Mouse (Mus musculus): ENCODE measurements at regions not wholly inside any gene's neighbourhood (a gene's known extent, or its start where the extent isn't known, plus 50 kb on each side); places are given as distances from the start of the nearest gene placed in this dataset.
A peak's percentile ranks its signal among the peaks of the same experiment; 100 is the strongest.

DNA sequence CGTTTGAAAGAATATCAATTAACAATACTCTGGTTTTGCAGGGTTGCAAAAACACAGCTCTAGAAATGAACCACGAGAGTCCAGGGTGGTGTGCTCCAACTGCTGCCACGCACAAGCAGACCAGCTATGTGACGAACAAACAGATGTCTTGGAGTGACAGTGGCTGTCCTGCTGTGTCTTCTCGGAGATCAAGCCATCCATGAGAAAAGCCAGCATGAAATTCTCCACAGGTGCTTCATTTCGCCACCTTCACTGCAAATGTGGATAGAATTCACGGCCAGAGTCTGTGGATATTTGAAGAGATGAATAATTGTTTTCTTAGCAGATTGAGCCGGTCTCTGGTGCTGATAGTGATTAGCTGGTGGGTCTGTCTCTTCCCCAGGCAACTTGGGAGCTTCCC is 246.3 kb upstream of the Daam1 start:
- H3K4me2 ChIP-seq, result no peak overlapping the region
- H3K4me3 ChIP-seq, result no peak overlapping the region
- no peaks in the 10 kb centered on the region for H3K27me3 ChIP-seq
- no peaks in the 10 kb centered on the region for H3K9me3 ChIP-seq
- H3K4me1 ChIP-seq, result no peaks in the 10 kb centered on the region
- ATAC-seq (ENCODE audit: borderline replicate concordance, extremely low read depth, low FRiP score, low TSS enrichment), result no peak
- no peak overlapping the region for H3K9ac ChIP-seq
- H3K36me3 ChIP-seq, result no peaks in the 10 kb centered on the region
- 59% methylated on average over 8 of the region's 8 CpGs for WGBS
- no peak overlapping the region for H3K27ac ChIP-seq

- no peak for ATAC-seq (ENCODE audit: borderline replicate concordance, extremely low read depth, low FRiP score, low TSS enrichment)
- Histone ChIP-seq H3K4me2 (no peak overlapping the region), H3K9me3 (no peaks in the 10 kb centered on the region), H3K4me3 (no peak overlapping the region), H3K27ac (no peak overlapping the region), H3K4me1 (no peaks in the 10 kb centered on the region), H3K27me3 (no peaks in the 10 kb centered on the region), H3K9ac (no peak overlapping the region), H3K36me3 (no peaks in the 10 kb centered on the region)
- WGBS, result 39% methylated on average over 9 of the region's 9 CpGs
Observed at GRCm38 (mm10) chr12:71598641-71599040, 232.2 kb upstream of the Daam1 start.

DNA sequence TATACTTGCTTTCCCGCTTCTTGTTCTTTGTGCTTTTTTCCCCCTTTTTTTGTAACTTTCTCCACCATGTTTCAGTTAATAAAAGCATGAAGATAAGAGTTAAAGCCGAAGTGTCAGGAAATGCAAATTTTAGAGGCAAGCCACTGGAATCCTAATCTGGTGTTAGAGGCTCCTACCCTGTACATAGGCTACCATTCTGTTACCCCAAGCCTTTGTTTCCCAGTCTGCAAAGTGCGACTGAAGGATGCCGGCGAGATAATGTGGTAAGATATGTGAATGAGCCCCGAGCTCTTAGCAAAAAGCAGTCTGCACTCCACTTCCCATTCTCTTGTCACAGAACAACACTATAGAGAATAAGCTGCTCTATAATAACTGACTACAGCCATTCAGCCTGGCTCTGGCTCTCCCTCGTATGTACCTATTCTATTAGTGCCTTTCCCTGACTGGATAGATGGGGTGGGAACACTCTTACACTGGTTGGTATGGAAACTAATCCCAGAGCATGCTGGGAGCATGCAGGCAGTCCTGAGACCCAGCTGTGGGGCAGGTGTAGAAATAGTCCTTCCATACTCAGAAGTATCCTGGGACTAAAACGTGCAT is 229.7 kb upstream of the Daam1 start:
- H3K27ac ChIP-seq, result no peak overlapping the region
- H3K27me3 ChIP-seq, result no peaks in the 10 kb centered on the region
- H3K4me2 ChIP-seq, result no peak overlapping the region
- H3K9me3 ChIP-seq, result no peaks in the 10 kb centered on the region
- no peak overlapping the region for H3K4me3 ChIP-seq
- ATAC-seq (ENCODE audit: borderline replicate concordance, extremely low read depth, low FRiP score, low TSS enrichment), result no peak
- H3K4me1 ChIP-seq, result no peaks in the 10 kb centered on the region
- 75% methylated on average over 8 of the region's 8 CpGs for WGBS
- H3K9ac ChIP-seq, result no peak overlapping the region
- no peaks in the 10 kb centered on the region for H3K36me3 ChIP-seq

GRCm38 (mm10) chr12:71603136-71603535 is 227.7 kb upstream of the Daam1 start:
- no peaks in the 10 kb centered on the region for H3K9me3 ChIP-seq
- H3K36me3 ChIP-seq, result no peaks in the 10 kb centered on the region
- H3K4me3 ChIP-seq, result no peak overlapping the region
- H3K9ac ChIP-seq, result no peak overlapping the region
- H3K27me3 ChIP-seq, result no peaks in the 10 kb centered on the region
- no peak overlapping the region for H3K4me2 ChIP-seq
- ATAC-seq (ENCODE audit: borderline replicate concordance, extremely low read depth, low FRiP score, low TSS enrichment), result no peak
- WGBS, result 89% methylated on average over 10 of the region's 10 CpGs
- H3K4me1 ChIP-seq, result no peaks in the 10 kb centered on the region
- no peak overlapping the region for H3K27ac ChIP-seq

- Histone ChIP-seq H3K4me2 (no peak overlapping the region), H3K36me3 (no peaks in the 10 kb centered on the region), H3K4me3 (no peak overlapping the region), H3K9me3 (no peaks in the 10 kb centered on the region), H3K4me1 (no peaks in the 10 kb centered on the region), H3K27me3 (no peaks in the 10 kb centered on the region), H3K27ac (no peak overlapping the region), H3K9ac (no peak overlapping the region)
- WGBS, result 76% methylated on average over 3 of the region's 3 CpGs
- no peak for ATAC-seq (ENCODE audit: borderline replicate concordance, extremely low read depth, low FRiP score, low TSS enrichment)
Observed at GRCm38 (mm10) chr12:71606366-71606765, 224.5 kb upstream of the Daam1 start.

- Histone ChIP-seq H3K4me1 (peaks cover 9% of the 10 kb centered on the region), H3K4me3 (no peak overlapping the region), H3K27me3 (no peaks in the 10 kb centered on the region), H3K9ac (no peak overlapping the region), H3K27ac (no peak overlapping the region), H3K36me3 (no peaks in the 10 kb centered on the region), H3K4me2 (no peak overlapping the region), H3K9me3 (no peaks in the 10 kb centered on the region)
- ATAC-seq (ENCODE audit: borderline replicate concordance, extremely low read depth, low FRiP score, low TSS enrichment), result no peak
- WGBS, result 84% methylated on average over 4 of the region's 4 CpGs
Observed at GRCm38 (mm10) chr12:71607966-71608365, 222.9 kb upstream of the Daam1 start.

DNA sequence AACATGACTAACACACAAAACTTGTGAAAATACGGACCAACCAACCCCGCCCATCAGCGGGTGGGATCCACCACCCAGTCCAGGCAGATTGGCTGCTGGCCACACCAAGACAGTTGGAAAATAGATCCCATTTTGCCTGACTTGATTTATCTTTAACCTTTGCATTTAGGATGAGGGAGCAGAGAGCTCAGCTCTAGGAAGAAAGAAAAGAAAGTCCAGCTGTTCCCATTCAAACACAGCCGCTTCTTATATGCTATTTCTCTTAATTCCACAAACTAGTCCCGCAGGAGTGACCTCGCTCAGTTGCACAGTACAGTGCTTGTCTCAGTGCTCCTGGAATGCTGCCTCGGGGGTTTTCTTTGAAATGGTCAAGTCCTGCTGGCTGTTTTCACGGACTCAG is 217.6 kb upstream of the Daam1 start:
- Histone ChIP-seq H3K4me2 (no peak overlapping the region), H3K27ac (peak overlapping the region; percentile 48)

DNA sequence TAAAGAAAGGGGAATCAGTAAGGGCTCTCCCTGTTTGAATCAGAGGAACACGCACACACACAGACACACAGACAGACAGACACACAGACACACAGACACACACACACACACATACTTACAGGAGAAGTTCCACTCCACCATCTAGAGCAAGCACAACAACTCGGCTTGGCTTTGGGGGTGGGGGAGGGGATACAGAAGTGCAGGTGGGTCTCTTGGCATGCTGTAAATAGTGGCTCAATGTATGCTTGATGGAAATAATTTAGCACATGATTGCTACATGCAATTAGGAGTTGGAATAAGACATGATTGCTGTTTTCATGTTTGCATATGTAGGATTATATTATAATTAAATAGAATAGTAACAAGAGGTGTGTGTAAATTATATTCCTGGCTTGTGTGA is 215.9 kb upstream of the Daam1 start:
- Histone ChIP-seq H3K27ac (no peak overlapping the region), H3K4me3 (no peak overlapping the region), H3K4me2 (no peak overlapping the region), H3K9ac (no peak overlapping the region), H3K4me1 (peaks cover 33% of the 10 kb centered on the region), H3K36me3 (no peaks in the 10 kb centered on the region), H3K9me3 (no peaks in the 10 kb centered on the region), H3K27me3 (no peaks in the 10 kb centered on the region)
- ATAC-seq (ENCODE audit: borderline replicate concordance, extremely low read depth, low FRiP score, low TSS enrichment), result no peak
- WGBS, result 81% methylated on average over 2 of the region's 2 CpGs

More for the DNA sequence above, 217.6 kb upstream of the Daam1 start:
- Histone ChIP-seq H3K27me3 (no peaks in the 10 kb centered on the region), H3K4me3 (no peak overlapping the region), H3K4me1 (peaks cover 23% of the 10 kb centered on the region), H3K9me3 (no peaks in the 10 kb centered on the region), H3K9ac (no peak overlapping the region), H3K36me3 (no peaks in the 10 kb centered on the region)
- peak; percentile 65; the same call in 1 of the 2 replicates for ATAC-seq (ENCODE audit: borderline replicate concordance, extremely low read depth, low FRiP score, low TSS enrichment)
- WGBS, result 40% methylated on average over 8 of the region's 8 CpGs

DNA sequence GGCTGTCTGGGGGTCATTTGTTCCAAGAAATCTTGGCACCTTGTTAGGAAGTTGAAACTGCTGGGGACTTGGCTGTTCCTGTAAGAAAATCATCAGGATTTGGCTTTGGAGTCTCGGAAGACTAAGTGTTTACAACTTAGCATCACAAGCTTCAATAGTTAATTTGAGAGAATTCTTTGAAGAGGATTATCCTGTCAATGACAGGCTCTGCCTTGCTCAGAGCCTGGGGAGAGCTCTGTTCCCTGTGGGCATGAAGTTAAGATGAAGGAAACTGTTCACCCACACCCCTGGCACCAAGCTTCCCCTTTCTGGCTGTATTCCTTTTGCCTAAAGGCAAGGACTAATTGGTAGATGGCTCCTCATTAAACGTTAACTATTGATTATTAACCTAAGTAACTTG is 215.5 kb upstream of the Daam1 start:
- Histone ChIP-seq H3K4me1 (peaks cover 33% of the 10 kb centered on the region), H3K4me2 (no peak overlapping the region), H3K27me3 (no peaks in the 10 kb centered on the region), H3K9me3 (no peaks in the 10 kb centered on the region), H3K4me3 (no peak overlapping the region), H3K9ac (no peak overlapping the region), H3K36me3 (no peaks in the 10 kb centered on the region), H3K27ac (no peak overlapping the region)
- WGBS, result 48% methylated on average over 2 of the region's 2 CpGs
- ATAC-seq (ENCODE audit: borderline replicate concordance, extremely low read depth, low FRiP score, low TSS enrichment), result no peak

DNA sequence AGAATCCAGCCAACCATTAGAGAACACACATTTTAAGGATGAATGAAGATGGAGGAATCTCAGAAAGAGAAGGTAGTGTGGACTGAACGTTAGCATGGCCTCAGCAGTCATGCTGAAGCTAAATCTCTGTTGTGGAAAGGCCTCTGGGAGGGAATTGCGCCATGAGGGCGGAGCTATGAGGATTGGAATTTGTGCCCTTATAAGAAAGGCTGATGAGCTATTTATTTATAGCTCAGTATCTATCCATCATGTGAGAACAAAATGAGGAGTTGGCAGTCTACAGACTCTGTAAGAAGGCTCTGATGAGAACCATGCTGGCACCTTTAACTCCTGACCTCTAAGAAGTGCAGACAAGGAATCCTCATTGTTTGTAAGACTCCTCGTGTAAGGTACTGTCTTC is 214.8 kb upstream of the Daam1 start:
- Histone ChIP-seq H3K36me3 (no peaks in the 10 kb centered on the region), H3K9ac (no peak overlapping the region), H3K4me2 (no peak overlapping the region), H3K27me3 (no peaks in the 10 kb centered on the region), H3K4me3 (no peak overlapping the region), H3K9me3 (no peaks in the 10 kb centered on the region), H3K4me1 (peaks cover 33% of the 10 kb centered on the region), H3K27ac (no peak overlapping the region)
- ATAC-seq (ENCODE audit: borderline replicate concordance, extremely low read depth, low FRiP score, low TSS enrichment), result no peak
- 59% methylated on average over 4 of the region's 4 CpGs for WGBS

DNA sequence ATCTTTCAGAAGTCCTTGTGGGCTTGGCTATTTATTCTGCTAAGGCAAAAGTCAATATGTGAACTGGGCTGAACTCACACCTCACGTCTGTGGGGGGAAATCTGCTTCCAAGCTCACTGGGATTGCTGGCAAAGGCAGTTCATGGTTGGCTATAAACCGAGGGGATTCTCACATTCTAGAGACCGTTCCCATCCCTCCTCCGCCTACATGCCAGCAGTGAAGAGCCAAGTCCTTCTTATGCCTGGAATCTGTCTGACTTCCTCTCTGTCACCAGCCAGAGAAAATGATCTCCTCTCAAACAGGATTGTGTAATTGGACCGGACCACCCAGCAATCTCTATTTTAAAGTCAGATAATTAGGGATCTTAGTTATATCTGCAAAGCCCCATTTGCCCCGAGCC is 212.4 kb upstream of the Daam1 start:
- H3K4me2 ChIP-seq, result no peak overlapping the region
- H3K4me3 ChIP-seq, result no peak overlapping the region
- peaks cover 21% of the 10 kb centered on the region for H3K4me1 ChIP-seq
- no peak overlapping the region for H3K9ac ChIP-seq
- no peaks in the 10 kb centered on the region for H3K27me3 ChIP-seq
- H3K27ac ChIP-seq, result no peak overlapping the region
- 32% methylated on average over 6 of the region's 6 CpGs for WGBS
- H3K9me3 ChIP-seq, result no peaks in the 10 kb centered on the region
- no peaks in the 10 kb centered on the region for H3K36me3 ChIP-seq
- peak; percentile 80 for ATAC-seq (ENCODE audit: borderline replicate concordance, extremely low read depth, low FRiP score, low TSS enrichment)

DNA sequence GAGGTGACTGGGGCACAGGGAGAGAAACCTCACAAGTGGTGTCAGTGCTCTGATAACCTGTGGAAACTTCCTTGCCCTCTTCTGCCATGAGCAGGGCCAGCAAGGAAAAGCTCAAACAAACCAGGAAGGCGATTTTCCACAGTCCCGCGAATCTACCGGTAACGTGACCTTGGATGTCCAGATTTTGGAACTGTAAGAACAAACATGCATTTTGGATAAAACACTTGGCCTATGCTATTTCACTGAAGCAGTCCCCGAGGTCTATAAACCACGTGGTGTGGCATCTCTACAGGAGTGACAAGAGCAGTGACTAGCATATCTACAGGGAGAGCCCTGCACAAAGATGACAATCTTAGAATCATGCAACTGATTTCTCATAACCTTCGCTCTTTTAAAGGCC is 211.9 kb upstream of the Daam1 start:
- Histone ChIP-seq H3K9me3 (no peaks in the 10 kb centered on the region), H3K27me3 (no peaks in the 10 kb centered on the region), H3K4me1 (peaks cover 23% of the 10 kb centered on the region), H3K4me3 (no peak overlapping the region), H3K27ac (no peak overlapping the region), H3K36me3 (no peaks in the 10 kb centered on the region), H3K9ac (no peak overlapping the region), H3K4me2 (no peak overlapping the region)
- WGBS, result 61% methylated on average over 8 of the region's 8 CpGs
- ATAC-seq (ENCODE audit: borderline replicate concordance, extremely low read depth, low FRiP score, low TSS enrichment), result no peak

DNA sequence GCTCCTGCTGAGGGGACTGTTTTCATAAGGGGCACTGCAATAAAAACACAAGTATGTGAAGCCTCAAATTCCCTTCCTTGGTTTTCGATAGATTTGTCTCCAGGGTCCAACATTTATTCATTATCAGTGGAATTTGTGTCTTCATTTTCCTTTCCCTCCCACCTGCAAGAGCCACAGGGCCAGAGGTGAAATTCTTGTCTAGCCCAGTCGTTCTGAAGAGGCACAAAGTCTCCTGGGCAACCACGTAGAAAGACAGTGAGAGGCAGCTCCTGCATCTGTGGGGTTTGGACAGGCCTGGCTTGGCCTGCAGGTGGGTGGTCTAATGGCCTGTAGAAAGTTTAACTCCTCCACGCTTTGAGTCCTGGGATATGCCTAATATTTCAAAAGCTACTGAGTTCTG is 211.3 kb upstream of the Daam1 start:
- Histone ChIP-seq H3K4me2 (no peak overlapping the region), H3K4me1 (peaks cover 23% of the 10 kb centered on the region), H3K27me3 (no peaks in the 10 kb centered on the region), H3K9me3 (no peaks in the 10 kb centered on the region), H3K9ac (no peak overlapping the region), H3K36me3 (no peaks in the 10 kb centered on the region), H3K4me3 (no peak overlapping the region), H3K27ac (no peak overlapping the region)
- WGBS, result 40% methylated on average over 4 of the region's 4 CpGs
- ATAC-seq (ENCODE audit: borderline replicate concordance, extremely low read depth, low FRiP score, low TSS enrichment), result no peak

Measured in lung, embryonic 15.5 days (tissue).